Mouse (Mus musculus): ENCODE measurements at regions not wholly inside any gene's neighbourhood (a gene's known extent, or its start where the extent isn't known, plus 50 kb on each side); places are given as distances from the start of the nearest gene placed in this dataset.

DNA sequence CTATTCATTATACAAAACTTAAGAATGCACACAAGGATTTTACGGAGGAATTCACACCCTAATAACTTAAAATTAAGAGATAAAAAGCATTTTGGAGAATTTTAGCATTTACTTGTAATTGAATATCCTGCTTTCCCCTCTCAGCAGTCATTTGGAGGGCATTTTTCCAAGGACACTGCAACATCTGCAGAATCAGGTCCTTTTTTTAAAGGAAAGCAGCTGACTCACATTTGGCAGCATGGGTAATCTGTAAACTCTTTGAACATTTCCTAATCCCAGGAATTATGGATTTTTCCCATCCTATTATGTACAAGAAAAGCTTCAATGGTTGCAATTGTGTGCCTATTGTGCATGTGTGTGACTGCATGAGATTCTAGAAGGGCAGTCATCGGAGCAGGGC is 112.0 kb downstream of the Gm19410 start:
- no peak for DNase-seq (ENCODE audit: low spot score in 2 of 2)

GRCm38 (mm10) chr8:35881810-35882209 is 116.2 kb downstream of the Gm19410 start:
- no peak for DNase-seq (ENCODE audit: low spot score in 2 of 2)

DNA sequence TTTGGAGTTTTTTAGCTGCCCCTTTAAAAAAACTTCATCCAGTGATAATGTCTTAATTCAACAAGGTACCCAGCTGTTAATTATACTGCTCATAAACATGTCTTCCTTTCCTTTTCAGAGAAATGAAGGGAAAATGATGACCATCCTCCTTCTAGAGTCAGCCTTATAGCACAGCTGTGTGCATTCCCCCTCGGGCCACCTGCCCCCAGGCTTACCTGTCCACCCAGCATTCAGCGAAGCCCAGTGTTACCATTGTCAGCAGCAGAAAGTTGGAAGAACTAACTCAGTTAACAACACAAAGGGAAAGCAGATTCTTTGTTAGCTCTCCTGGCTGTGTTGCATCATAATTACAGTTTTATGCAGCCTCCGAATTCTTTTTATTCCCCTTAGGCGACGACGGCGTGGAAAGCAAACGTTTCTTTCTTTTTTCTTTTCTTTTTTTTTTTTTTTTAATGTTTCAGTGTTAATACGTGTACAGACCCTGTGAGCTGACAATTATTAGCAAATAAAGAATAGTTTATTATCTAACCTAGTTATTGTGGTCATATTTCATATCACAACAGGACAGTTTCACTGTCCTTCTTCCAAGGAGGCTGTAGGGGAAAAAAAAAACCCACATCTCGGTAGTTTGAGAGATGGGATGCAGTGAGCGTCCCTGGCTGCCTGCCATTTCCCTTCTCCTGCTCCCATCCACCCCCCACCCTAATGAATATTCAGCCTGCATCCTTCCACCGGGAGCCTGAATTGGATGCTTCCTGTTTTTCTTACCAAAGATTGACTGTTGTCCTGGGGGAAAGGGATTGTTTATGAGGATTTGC is 117.3 kb downstream of the Gm19410 start:
- DNase-seq (ENCODE audit: low spot score in 2 of 2), result peak in 1 of 2 experiments; percentile 25

DNA sequence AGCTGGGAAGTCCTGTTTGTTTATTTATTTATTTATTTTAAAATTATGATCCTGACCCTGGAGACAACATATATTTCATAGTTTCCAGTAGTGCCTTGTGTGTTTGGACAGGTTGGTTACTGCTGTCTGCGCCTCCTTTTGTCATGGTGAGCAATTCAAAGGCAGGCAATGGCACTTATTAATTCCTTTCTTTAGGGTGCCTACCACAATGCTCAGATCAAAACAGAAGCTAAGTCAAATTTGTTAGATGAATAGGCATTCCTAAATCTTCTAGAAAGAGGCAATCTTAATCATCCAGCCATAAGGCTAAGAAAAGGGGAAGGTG is 117.8 kb downstream of the Gm19410 start:
- DNase-seq (ENCODE audit: low spot score in 2 of 2), result no peak

- DNase-seq (ENCODE audit: low spot score in 2 of 2), result no peak
Observed at GRCm38 (mm10) chr8:35884545-35884944, 119.0 kb downstream of the Gm19410 start.

DNA sequence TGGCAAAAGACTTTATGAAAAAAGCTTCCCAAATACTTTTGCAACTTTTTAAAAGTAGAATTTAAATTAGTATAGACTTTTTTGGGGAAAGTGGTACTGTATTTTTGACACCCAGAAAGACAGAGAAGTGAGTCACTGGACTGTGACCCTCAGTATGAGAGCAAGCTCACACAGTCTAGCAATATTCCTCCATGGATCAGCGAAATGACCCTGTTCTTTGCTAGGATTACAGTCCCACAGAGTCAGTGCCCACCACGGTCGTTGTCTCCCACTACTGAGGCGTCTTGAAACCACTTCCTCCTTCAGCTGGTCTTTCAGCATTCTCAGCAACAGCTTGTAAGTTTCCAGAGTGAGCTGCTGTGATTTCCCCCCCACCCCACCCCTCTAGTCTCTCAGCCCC is 124.5 kb downstream of the Gm19410 start:
- DNase-seq (ENCODE audit: low spot score in 2 of 2), result no peak

GRCm38 (mm10) chr8:35891769-35892168 is 126.2 kb downstream of the Gm19410 start:
- DNase-seq (ENCODE audit: low spot score in 2 of 2), result peak in 1 of 2 experiments; percentile 22

GRCm38 (mm10) chr8:35898493-35898892 is 132.9 kb downstream of the Gm19410 start:
- DNase-seq (ENCODE audit: low spot score in 2 of 2), result no peak

GRCm38 (mm10) chr8:35901490-35901889 is 135.9 kb downstream of the Gm19410 start:
- DNase-seq (ENCODE audit: low spot score in 2 of 2), result no peak

DNA sequence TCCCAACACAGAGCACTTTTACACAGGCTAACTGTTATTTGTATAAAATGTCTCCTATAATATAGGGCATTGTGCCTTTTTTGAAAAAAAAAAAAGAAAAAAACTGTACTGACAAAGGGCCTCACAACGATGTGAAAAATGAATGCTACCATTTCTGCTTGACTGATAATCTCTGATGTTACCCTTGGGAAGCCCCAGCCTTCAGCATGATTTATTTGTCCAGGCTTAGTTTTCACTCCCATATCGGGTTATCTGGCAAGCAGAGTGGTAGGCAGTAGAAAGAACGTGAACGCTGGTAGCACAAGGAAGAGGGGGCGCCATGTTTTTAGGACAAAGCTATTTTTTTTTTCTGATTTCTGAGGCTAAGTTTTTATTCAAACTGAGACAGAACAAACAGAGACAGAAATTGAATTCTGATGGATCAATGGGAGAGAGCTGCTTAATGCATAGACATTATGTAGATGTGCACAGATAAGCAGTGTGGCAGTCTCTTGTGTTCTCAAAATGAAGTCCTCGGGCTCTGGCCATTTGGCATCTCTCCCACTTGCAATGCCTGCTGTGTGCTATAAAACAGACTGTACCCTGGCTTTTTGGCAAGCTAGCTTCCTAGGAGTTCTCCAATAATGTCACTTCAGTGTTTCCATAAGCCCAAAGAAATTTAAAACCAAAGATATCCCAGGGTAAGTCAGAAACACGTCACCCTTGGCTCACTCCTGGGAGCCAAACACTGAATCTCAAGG is 139.3 kb downstream of the Gm19410 start:
- DNase-seq (ENCODE audit: low spot score in 2 of 2), result no peak

- no peak for DNase-seq (ENCODE audit: low spot score in 2 of 2)
Observed at GRCm38 (mm10) chr8:35907998-35908397, 142.4 kb downstream of the Gm19410 start.

GRCm38 (mm10) chr8:35912264-35912663 is 146.7 kb downstream of the Gm19410 start:
- DNase-seq (ENCODE audit: low spot score in 2 of 2), result no peak

DNA sequence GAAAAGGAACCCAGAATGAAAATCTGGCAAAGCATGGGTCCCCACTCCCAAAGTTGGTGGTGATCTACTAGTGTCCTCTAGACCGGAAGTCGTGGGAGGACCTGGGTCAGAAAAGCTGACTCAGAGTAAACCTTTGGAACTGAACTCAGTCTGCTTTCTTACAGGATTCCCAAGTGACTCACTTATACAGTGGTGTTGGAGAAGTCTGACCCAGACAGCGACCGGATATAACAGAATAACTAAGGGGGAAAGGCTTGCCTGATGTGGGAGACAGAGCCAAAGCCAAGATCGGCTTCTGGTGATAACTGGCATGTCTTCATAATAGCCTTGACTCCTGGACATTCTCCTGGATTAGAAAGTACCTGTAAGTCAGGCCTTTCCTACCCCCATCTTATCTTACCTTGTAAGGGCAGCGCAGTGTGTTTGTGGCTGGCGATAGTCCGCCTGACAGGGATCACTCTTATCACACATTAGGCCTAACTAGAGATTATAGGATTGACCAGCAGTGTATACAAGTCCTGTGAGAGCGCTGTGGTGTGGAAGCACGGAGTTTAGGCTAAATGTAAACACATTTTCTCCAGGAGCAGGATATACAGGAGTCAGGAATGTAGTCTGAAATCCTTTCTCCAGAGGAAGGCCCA is 150.4 kb downstream of the Gm19410 start:
- DNase-seq (ENCODE audit: low spot score in 2 of 2), result no peak

GRCm38 (mm10) chr8:35917573-35917972 is 152.0 kb downstream of the Gm19410 start:
- DNase-seq (ENCODE audit: low spot score in 2 of 2), result no peak

DNA sequence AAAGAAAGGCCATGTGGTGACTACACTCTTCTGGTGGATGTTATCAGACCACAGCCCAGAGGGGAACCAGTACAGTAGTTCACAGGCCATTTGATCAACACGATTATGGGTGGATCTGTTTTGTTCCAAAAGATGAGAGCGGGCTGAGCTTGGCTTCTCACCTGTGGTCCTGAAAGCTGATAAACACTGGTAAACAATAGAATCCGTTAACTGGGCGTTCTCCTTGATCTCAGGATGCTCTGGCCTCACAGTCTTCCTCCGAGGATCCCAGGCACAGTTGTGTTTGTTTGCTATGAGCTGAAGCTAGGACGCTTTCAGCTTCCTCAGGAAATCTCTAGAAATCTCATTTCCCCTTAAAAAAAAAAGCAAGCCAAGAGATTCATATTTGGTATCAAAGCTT is 153.9 kb downstream of the Gm19410 start:
- no peak for DNase-seq (ENCODE audit: low spot score in 2 of 2)

- no peak for DNase-seq (ENCODE audit: low spot score in 2 of 2)
Observed at GRCm38 (mm10) chr8:35919859-35920675, 154.5 kb downstream of the Gm19410 start.

- no peak for DNase-seq (ENCODE audit: low spot score in 2 of 2)
Observed at GRCm38 (mm10) chr8:35924026-35924425, 158.4 kb downstream of the Gm19410 start.

DNA sequence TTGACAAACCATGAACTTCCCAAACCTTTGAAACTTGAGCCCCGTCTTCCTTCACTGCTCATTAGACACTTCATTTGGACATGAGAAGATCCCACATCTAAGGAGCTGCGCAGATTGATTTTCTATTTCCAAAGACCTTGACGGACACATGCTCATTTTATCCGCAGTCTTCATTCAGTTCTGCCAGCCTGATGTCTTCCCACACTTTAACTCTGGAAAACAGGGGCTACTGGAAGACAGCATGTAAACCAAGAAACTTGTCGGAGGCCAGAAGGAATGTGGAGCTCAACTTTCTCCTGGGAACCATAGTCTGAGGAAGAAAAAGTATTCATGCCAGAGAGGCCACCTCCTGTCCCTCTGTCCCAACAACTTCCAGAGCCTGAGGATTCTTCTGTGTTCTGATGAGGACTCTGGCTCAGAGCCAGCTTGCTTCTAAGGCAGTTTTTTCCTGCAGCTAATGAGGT is 161.8 kb downstream of the Gm19410 start:
- DNase-seq (ENCODE audit: low spot score in 2 of 2), result no peak

GRCm38 (mm10) chr8:35930291-35930690 is 164.7 kb downstream of the Gm19410 start:
- no peak for DNase-seq (ENCODE audit: low spot score in 2 of 2)

DNA sequence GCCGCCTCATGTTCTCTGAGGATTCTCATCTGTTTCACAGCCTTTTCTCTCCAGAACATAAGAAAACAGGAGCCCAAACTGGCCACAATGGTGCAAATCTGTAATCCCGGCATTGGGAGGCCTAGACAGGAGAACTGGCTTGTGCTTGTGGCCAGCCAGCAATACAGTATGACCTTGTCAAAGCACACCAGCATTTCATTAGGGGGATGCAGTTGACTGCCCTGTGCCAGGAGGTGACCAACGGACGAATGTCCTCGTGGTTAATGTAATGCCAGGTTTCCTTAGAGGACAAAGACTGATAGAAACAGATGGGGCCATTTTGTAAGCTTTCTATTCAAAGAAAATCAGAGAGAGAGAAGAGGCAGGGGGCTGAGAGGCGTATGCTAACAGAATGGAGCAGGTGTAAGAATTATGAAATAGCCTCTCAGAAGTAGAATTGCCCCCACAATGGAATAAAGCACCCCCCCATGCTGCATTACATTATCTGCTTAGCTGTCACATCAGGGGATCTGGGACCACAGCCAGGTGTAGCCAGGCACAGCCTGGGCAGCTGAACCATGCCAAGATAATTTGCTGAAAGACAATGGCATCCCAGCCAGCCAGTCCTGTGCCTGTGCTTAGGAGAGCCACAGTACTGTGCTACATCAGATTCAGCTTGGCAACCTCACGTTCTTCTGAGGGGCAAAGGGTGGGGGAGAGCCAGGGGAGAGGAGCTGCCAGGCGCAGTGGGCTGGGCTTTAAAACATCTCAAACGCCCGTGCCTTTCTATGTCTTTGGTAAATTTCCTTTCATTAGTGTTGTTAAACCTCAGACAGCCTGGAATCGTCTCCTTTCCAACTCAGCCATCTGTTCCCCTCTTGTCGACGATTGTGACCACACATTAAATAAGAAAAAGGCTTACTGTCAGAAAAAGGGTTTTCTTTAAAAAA is 167.9 kb downstream of the Gm19410 start:
- DNase-seq (ENCODE audit: low spot score in 2 of 2), result no peak

All from gastrocnemius, adult 8-10 months (tissue).